Mouse (Mus musculus) midbrain, postnatal 0 days (tissue): ENCODE data around the gene Usp19. TPM values are rescaled to one million over a fixed set of nuclear protein-coding genes. Genes with fewer than 3 reads are reported as not detected.
A peak's percentile ranks its signal among the peaks of the same experiment; 100 is the strongest.

Source experiments
- ATAC-seq: fragments of 200-750 bp; cut with Nextera tagmentation; 2 replicates; pipeline ENCODE4 v1.8.0; 2017; ENCODE audit warnings: moderate number of reproducible peaks, mild to moderate bottlenecking, moderate TSS enrichment, moderate library complexity; ENCODE audit not compliant: low FRiP score
- DNase-seq: peaks from one replicate; pipeline ENCODE4 v3.0.0-alpha.2; 2015; ENCODE audit warnings: low spot score
- H3K27ac ChIP-seq: fragments of 300-500 bp; sonication (generic); 2 replicates; pipeline ENCODE4 v1.5.1; 2014; ENCODE audit warnings: low read depth, mild to moderate bottlenecking, low read length, mixed read lengths
- H3K27me3 ChIP-seq: fragments of 300-500 bp; sonication (generic); 2 replicates; pipeline ENCODE4 v1.6.1; 2014; ENCODE audit warnings: low read length, control low read depth, mixed read lengths; ENCODE audit not compliant: insufficient read depth
- H3K36me3 ChIP-seq: fragments of 300-500 bp; sonication (generic); 2 replicates; pipeline ENCODE4 v1.6.1; 2014; ENCODE audit warnings: low read length, control low read depth, mixed read lengths; ENCODE audit not compliant: insufficient read depth
- H3K4me1 ChIP-seq: fragments of 300-500 bp; sonication (generic); 2 replicates; pipeline ENCODE4 v1.6.1; 2014; ENCODE audit warnings: mild to moderate bottlenecking, control low read depth, antibody characterized with exemption, low read length, mixed read lengths; ENCODE audit not compliant: insufficient read depth
- H3K4me2 ChIP-seq: fragments of 300-500 bp; sonication (generic); 2 replicates; pipeline ENCODE4 v1.6.1; 2014; ENCODE audit warnings: low read depth, mild to moderate bottlenecking, low read length, mixed read lengths; ENCODE audit not compliant: poor library complexity, severe bottlenecking
- H3K4me3 ChIP-seq: fragments of 300-500 bp; sonication (generic); 2 replicates; pipeline ENCODE4 v1.5.1; 2014; ENCODE audit warnings: low read depth, mild to moderate bottlenecking, low read length, moderate library complexity
- H3K9ac ChIP-seq: fragments of 300-500 bp; sonication (generic); replicated peaks from 2 replicates; pipeline ENCODE4 v1.6.1; 2014; ENCODE audit warnings: mild to moderate bottlenecking, low read length, moderate library complexity, mixed read lengths; ENCODE audit not compliant: poor library complexity, severe bottlenecking
- H3K9me3 ChIP-seq: fragments of 300-500 bp; sonication (generic); 2 replicates; pipeline ENCODE4 v1.6.1; 2016; ENCODE audit warnings: low read length, control low read depth
- CTCF ChIP-seq: IDR thresholded peaks from 2 replicates; pipeline ENCODE4 v1.5.1; 2016; ENCODE audit warnings: antibody characterized with exemption, mild to moderate bottlenecking
- WGBS: fragments of 180-500 bp; shearing (Covaris S2); extraction: QIAGEN DNeasy Blood & Tissue Kit; methylation state at CpG from one replicate; pipeline ENCODE4 v1.1.7; 2014; 5-methylcytosine and 5-hydroxymethylcytosine counted together
- polyA plus RNA-seq: library from polyadenylated mRNA; unstranded; fragments of >200 nt; fragmentation: Nextera tagmentation; extraction: Ambion mirVana; gene quantifications from 2 replicates; pipeline ENCODE4 v1.2.1, GENCODE M21; 2015
- total RNA-seq: library from RNA; depleted of rRNA; stranded (reverse); fragments of >200 nt; gene quantifications from 2 replicates; pipeline ENCODE4 v1.2.3, GENCODE M21; 2014

The Usp19 gene
- total and polyA plus RNA-seq, 2 experiments from 2014 or later = 50.7 to 113 TPM

DNA sequence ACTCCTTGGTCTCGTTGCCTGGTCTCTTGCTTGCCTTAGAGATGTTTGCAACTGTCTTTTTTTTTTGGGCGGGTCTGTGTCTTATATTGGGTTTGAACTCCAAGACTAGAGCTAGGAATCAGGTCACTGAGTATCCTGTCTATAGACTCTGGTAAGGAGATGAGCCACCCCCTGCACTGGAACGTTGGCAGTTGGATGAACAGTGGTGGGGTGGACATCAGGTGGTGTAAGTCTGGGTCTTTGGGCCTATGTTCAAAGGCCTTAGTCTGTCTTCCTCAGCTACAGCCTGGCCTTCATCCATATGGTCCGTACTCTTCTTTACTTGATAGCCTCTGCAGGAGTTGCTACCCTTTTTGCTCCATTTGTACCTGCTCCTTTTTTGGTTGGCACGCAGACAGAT lies 28.7 kb upstream of the Usp19 start:
- Histone ChIP-seq H3K36me3 (peaks cover 19% of the 10 kb centered on the region), H3K4me3 (peak overlapping the region; percentile 85; the same call in 1 of the 2 replicates), H3K27ac (no peak overlapping the region), H3K27me3 (no peaks in the 10 kb centered on the region), H3K9me3 (no peaks in the 10 kb centered on the region), H3K4me2 (peak overlapping the region; percentile 75), H3K9ac (0 out of 2 replicates have a peak overlapping the region, but pooled peaks have one; percentile 84), H3K4me1 (peaks cover 6% of the 10 kb centered on the region; the same call in 1 of the 2 replicates)
- WGBS = 84% methylated on average over 5 of the region's 5 CpGs
- ATAC-seq = no peak
- no peak for DNase-seq
- no peak for TF ChIP-seq CTCF

- H3K9ac ChIP-seq = no peak overlapping the region
- H3K4me3 ChIP-seq = no peak overlapping the region
- no peaks in the 10 kb centered on the region for H3K27me3 ChIP-seq
- no peak for ATAC-seq
- DNase-seq = no peak
- WGBS = 85% methylated on average over 10 of the region's 10 CpGs
- H3K9me3 ChIP-seq = no peaks in the 10 kb centered on the region
- H3K36me3 ChIP-seq = peaks cover 19% of the 10 kb centered on the region
- no peak for TF ChIP-seq CTCF
- peaks cover 6% of the 10 kb centered on the region; the same call in 1 of the 2 replicates for H3K4me1 ChIP-seq
- no peak overlapping the region; the same call in 1 of the 2 replicates for H3K4me2 ChIP-seq
- H3K27ac ChIP-seq = no peak overlapping the region
These were observed 28.2 kb upstream of the Usp19 start for GRCm38 (mm10) chr9:108462192-108462591.

DNA sequence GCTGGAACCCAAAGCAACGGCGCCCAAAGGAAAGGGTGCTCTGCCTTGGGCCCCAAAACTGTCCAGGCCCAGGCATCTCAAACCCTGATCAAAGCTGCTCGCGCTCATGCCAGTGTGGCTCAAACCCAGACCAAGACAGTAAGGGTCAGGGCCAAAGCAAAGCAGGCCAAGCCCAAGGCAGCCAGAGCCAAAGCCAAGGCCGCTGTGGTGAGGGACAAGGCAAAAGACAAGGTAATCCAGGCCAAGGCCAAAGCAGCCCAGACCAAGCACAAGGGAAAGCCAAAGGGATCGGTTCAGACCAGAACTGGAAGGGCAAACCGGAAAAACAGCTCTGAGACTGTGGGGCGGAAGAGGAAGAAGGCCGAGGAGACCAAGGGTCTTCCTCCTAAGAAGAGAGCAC lies 26.7 kb upstream of the Usp19 start:
- no peaks in the 10 kb centered on the region for H3K9me3 ChIP-seq
- H3K27ac ChIP-seq = no peak overlapping the region
- no peak for TF ChIP-seq CTCF
- WGBS = 96% methylated on average over 9 of the region's 9 CpGs
- H3K9ac ChIP-seq = no peak overlapping the region
- H3K36me3 ChIP-seq = peaks cover 22% of the 10 kb centered on the region
- peaks cover 6% of the 10 kb centered on the region; the same call in 1 of the 2 replicates for H3K4me1 ChIP-seq
- H3K4me3 ChIP-seq = no peak overlapping the region
- ATAC-seq (no peak), DNase-seq (no peak)
- H3K27me3 ChIP-seq = no peaks in the 10 kb centered on the region
- H3K4me2 ChIP-seq = no peak overlapping the region

GRCm38 (mm10) chr9:108466219-108466618 lies 24.2 kb upstream of the Usp19 start:
- Histone ChIP-seq H3K27me3 (no peaks in the 10 kb centered on the region), H3K27ac (no peak overlapping the region), H3K4me1 (peaks cover 5% of the 10 kb centered on the region; the same call in 1 of the 2 replicates), H3K4me3 (no peak overlapping the region), H3K9me3 (no peaks in the 10 kb centered on the region), H3K36me3 (peaks cover 22% of the 10 kb centered on the region), H3K4me2 (no peak overlapping the region), H3K9ac (no peak overlapping the region)
- no peak for TF ChIP-seq CTCF
- DNase-seq (no peak), ATAC-seq (no peak)
- WGBS = 94% methylated on average over 2 of the region's 2 CpGs

DNA sequence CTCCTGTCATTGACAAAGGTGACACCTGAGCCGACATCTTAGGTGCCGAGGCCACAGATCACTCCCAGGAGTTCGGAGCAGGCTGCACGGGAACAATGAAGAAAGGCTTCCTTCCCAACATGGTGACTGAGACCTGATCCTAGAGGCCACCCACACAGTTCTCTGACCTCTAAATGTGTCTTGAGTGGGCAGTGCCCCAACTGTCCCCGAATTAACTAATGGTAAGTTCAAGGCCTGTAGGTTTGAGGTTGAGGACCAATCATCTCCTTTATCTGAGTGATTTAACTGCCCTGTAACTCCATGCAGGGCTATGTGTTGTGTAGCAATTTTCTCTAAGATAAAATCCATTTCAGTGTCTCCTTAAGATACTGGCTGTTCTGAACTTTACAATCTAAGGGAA lies 21.0 kb upstream of the Usp19 start:
- H3K27ac ChIP-seq = no peak overlapping the region

GRCm38 (mm10) chr9:108469845-108470244 lies 20.6 kb upstream of the Usp19 start:
- TF ChIP-seq CTCF = no peak
- no peaks in the 10 kb centered on the region for H3K9me3 ChIP-seq
- H3K9ac ChIP-seq = no peak overlapping the region
- no peak overlapping the region for H3K27ac ChIP-seq
- H3K36me3 ChIP-seq = peaks cover 10% of the 10 kb centered on the region; the same call in 1 of the 2 replicates
- DNase-seq (no peak), ATAC-seq (no peak)
- no peak overlapping the region for H3K4me3 ChIP-seq
- WGBS = 77% methylated on average over 4 of the region's 4 CpGs
- no peaks in the 10 kb centered on the region for H3K27me3 ChIP-seq
- H3K4me1 ChIP-seq = no peaks in the 10 kb centered on the region
- H3K4me2 ChIP-seq = no peak overlapping the region

More for the DNA sequence above, 21.0 kb upstream of the Usp19 start:
- Histone ChIP-seq H3K9ac (no peak overlapping the region), H3K27me3 (no peaks in the 10 kb centered on the region), H3K36me3 (peaks cover 10% of the 10 kb centered on the region; the same call in 1 of the 2 replicates), H3K4me1 (no peaks in the 10 kb centered on the region), H3K4me3 (no peak overlapping the region), H3K9me3 (no peaks in the 10 kb centered on the region), H3K4me2 (no peak overlapping the region)
- ATAC-seq (no peak), DNase-seq (no peak)
- TF ChIP-seq CTCF = no peak
- 85% methylated on average over 5 of the region's 5 CpGs for WGBS
